Mouse (Mus musculus) gastrocnemius, postnatal 4 days (tissue): Measurements from ENCODE around the gene Kif1bp. TPM values are rescaled to one million over a fixed set of nuclear protein-coding genes. Genes with fewer than 3 reads are reported as not detected.
"Not testable (repeated sequence)": the region's sequence is repeated elsewhere in the genome, so short reads cannot be mapped to it uniquely, and the experiment has no call there.

ENCODE experiments used
- DNase-seq, 2 experiments: peaks; one replicate each; pipeline ENCODE4 v3.0.0; 2021 to 2022; ENCODE audit warnings: low spot score in 2 of 2, mixed read lengths in 2 of 2
- long read RNA-seq, 2 experiments: library from polyadenylated mRNA; stranded (forward); transcript quantifications; one replicate each; pipeline ENCODE4 v2.0.0; 2021
- total RNA-seq, 2 experiments: library from RNA; stranded (reverse); gene quantifications; 2 replicates each; pipeline ENCODE4 v1.2.3; 2021

Gene Kif1bp
- total RNA-seq, result 10 to 100 TPM; 29.4 to 31.0 TPM
- long read RNA-seq, experiment 1, transcript Kif1bp-201 (7 exons, 2,472 nt), result major isoform, 65 of 76 reads
- long read RNA-seq, experiment 1, partial matches to known transcripts, result 3 of 76 reads
- long read RNA-seq, experiment 1, other reads (novel, unspliced or antisense), result 8 of 76 reads
- long read RNA-seq, experiment 2, transcript Kif1bp-201 (7 exons, 2,472 nt), result major isoform, 67 of 78 reads
- long read RNA-seq, experiment 2, partial matches to known transcripts, result 1 of 78 reads
- long read RNA-seq, experiment 2, other reads (novel, unspliced or antisense), result 9 of 78 reads

DNA sequence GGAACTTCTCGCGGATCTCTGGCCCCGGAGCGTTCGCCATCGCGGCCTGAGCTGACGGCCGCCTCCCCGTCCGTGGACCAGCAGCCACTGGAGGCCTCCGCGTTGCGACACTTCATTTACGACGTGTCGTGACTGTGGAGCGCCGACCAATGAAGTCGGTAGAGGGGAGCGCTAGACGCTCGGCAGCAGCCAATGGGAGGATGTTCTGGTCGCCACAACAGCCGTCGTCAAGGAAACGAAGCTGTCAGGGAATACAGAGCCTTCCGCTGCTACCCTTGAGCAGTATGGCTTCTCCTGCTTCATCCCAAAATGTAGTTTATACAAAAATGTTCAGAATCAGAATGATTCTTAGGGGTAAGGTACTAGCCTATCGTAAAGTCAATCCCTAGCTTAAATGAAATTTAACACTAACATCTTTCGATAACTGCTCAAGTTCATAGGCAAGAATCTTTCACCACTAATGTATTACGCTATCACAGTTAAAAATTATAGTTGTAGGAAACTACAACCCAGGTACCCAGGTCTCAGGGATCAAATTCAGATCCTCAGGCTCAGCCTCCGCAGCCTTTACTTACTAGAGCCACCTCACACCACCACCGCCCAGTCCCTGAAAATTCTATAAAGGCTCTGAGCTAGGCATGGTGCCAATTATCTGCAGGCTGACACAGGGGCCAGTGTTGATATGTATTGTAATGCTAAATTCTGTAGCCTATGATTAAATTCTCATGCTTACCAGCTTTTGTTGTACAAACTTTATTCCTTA lies at the start of gene Kif1bp:
TSS of gene Kif1bp (minus strand) at position 120 of the 763 bp plus-strand sequence.
- peak; percentile 81 to 97 for DNase-seq

DNA sequence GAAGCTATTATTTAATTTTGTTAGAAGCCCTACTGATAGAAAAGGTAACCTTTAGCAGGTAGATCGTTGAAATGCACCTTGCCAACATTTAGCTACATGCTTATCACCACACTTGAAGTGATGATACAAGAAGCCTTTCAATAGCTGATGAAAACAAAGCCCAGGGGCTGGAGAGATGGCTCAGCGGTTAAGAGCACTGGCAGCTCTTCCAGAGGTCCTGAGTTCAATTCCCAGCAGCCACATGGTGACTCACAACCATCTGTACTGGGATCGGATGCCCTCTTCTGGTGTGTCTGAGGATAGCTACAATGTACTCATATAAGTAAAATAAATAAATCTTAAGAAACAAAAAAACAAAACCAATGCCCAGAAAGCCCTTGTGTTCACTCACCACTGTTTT lies 25.9 kb upstream of the Kif1bp start:
- no peak for DNase-seq

DNA sequence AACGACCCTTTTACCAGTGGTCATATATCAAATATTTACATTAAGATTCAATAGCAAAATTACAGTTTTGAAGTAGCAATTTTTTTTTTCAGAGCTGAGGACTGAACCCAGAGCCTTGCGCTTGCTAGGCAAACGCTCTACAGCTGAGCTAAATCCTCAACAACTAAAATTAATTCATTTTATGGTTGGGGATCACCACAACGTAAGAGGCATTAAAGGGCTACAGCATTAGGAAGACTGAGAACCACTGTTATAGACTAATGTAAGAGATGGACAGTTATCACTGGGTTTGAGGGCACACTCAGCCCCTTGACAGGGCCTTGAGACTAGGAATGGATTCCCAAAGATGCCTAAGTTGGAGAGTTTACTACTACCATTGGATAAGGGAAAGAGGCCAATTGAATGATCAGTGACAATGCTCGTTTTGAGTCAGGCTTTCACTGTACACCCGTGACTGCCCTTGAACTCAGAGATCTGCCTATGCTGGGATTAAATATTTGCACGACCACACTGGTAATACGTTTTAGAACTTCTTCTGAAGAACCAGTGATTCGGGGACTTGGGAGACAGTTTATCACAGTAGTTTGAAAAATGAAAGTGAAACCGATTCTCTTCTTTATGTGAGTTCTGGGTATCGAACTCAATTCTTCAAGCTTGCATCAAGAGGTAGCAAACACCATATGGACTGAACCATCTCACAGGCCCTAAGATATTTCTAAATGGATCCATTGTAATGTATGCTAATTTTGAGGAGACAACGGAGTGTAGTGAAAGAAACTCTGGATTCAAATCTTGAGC lies 25.2 kb upstream of the Kif1bp start:
- DNase-seq, result no peak

GRCm38 (mm10) chr10:62602177-62603040 lies 24.2 kb upstream of the Kif1bp start, which contains the start of gene Ddx21:
Gene Ddx21, minus strand, starts transcription at chr10:62602281.
- peak; percentile 73 to 89 for DNase-seq

DNA sequence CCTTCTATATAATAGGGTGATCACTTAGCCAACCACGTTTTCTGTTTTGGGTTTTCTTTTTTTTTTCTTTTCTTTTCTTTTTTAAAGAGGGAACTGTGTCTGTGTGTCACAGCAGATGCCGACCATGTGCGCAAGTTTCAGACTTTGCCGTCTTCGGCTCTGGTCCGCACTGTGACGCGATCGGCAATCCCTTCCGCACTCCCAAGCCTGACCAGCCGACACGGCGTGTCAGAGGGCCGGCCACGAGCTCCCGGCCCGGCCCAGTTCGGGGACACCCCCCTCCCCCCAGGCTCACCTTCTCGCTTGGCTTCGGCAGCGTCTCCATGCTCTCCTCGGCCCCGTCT lies 23.5 kb upstream of the Kif1bp start:
- no peak for DNase-seq

DNA sequence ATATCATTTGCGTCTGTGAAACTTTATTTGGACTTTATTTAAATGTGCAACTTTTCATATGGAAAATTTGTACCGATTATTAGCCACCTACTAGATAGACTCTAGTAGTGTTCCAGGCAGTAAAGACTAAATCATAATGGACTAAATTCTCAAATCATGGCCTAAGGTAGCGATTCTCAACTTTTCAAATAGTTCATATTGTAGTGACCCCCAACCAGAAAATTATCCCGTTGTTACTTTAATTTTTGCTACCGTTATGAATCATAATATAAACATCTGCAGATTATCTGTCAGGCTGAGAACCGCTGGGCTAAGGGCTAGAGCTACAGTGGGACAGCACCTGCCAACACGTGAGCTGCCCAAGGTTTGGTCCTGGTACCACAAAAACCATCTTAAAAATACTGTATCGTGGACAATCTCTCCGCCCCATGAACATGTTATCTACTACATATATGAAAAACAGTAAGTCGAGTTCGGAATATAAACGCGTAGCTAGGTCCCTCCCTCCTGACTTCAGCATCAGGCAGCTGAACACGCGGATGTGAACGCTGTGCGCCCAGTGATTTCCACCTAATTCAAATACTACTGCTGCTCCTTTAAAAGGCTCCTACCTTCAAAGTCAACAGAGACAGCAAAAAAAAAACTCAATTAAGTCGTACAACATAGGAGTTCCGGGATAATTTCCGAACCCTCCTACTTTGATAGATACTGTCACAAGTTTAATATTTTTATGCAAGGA lies 23.0 kb upstream of the Kif1bp start:
- no peak for DNase-seq

DNA sequence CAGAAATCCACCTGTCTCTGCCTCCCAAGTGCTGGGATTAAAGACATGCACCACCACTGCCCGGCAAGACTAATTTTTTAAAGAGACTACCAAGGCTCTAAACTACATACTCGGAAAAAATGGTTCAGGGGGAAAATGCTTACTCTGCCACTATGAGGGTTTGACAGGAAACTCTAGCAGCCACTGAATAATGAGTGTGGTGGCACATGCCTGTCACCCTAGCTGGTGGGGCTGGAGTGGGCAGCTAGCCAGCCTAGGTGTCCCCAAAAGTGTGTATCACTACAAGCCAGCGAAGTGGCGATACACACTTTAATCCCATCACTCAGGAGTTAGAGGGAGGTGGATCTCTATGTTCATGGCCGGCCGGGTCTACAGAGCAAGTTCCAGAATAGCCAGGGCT lies 21.8 kb upstream of the Kif1bp start:
- no peak for DNase-seq

GRCm38 (mm10) chr10:62599311-62599710 lies 21.1 kb upstream of the Kif1bp start:
- not testable (repeated sequence) for DNase-seq

DNA sequence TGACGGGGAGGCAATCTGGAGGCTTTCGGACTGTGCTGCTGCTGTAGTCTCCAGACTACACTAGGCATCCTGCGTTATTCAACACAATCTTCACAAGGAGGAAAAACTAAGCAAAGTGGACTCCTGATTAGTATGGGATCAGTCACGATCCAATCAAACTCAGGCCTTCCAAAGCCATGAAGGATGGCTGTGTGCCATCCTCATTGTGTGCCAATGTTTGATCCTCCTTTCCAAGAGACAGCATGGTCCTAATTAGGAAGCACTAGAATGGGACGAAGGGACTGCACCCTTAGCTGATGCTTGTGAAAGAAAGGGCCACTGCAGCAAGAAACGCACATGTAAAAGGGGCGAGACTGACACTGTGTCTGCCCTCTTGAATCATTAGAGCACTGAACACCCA lies 14.2 kb upstream of the Kif1bp start:
- DNase-seq, result no peak

DNA sequence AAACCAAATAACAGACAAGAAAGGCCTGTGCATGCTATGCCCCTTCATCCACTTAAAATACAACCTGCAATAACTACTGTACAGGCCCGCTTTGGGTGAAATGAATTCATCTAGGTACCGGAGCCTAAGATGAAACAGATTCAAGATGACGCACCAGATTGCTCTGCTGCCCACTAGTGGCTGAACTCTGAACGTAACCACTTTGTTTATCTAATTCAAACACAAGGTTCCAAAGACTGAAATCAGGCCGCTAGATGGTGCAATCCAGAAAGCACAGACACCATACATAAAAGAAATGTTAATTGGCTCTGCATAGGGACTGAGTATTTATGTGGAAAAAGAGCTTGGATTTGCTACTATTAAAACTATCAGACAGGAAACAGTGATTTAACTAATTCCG lies 11.9 kb upstream of the Kif1bp start:
- DNase-seq, result peak; percentile 52 to 84

DNA sequence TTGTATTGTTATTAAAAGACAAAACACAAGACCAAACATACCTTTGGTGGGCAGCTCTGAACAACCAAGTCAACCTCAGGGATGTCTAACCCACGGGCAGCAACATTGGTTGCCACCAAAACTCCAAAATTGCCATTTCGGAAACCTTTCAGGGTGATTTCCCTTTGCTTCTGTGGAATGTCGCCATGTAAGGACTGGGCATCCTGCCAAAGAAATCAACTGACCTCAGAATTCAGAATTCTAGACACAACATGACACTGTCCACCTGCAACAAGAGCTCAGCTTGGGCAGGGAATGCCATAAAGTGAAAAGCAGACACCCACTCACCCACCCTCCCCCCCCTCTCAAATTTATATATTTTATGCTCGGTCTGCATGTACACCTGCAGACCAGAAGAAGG lies 10.4 kb upstream of the Kif1bp start:
- no peak for DNase-seq

- no peak for DNase-seq
Measured at GRCm38 (mm10) chr10:62583245-62583644, 5.0 kb upstream of the Kif1bp start.

GRCm38 (mm10) chr10:62582701-62583100 lies 4.4 kb upstream of the Kif1bp start:
- no peak for DNase-seq

DNA sequence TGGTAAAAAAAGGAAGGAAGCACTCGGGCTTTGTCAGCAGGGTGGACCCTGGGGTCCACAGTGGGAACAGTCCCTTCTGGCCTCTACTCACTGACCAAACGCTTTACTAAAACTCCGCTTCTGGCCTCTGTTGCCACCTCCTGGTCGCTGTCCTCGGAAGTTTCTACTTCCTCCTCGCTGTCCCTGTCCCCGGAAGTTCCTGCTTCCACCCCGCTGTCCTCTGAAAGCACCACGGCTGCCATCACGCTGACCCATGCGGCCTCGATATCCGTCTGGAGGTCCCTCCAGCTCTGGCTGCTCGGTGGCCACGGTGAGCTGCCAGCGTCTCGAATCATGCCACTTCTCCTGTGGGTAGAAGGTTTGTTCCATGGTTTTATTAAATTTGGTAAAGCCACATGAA lies 4.0 kb upstream of the Kif1bp start:
- no peak for DNase-seq

- not testable (repeated sequence) for DNase-seq
Measured at GRCm38 (mm10) chr10:62579129-62579528, 872 bp upstream of the Kif1bp start.

DNA sequence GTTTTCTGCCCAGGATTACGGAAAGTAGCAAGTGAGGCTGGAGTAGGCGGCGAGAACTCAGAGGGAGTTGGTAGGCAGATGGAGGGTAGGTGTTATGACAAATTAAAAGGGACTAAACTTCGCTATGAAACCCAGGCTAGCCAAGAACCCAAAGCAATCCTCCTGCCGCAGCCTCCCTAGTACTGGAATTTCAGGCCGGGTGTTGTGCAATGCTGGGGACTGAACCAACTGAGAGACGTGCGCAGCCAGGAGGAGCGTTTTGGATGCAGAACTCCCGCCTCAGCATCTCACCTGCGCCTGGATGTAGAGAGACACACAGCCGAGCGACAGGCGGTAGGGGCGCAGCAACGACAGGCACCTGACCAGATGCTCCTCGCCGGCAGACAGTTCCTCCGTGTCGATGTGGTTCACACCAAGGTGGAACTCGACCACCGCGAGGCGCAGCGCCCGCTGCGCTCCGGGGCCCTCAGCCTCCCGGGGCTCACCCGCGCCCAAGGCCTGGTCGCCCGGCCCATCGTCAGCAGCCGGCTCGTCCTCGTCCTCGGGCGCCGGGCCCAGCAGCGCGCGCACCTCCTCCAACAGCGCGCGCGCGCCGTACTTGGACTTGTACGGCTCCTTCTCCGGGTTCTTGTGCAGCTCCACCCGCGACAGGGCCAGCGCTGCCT lies 452 bp downstream of the Kif1bp start:
- DNase-seq, result no peak

GRCm38 (mm10) chr10:62575001-62575400 lies 3.3 kb downstream of the Kif1bp start:
- DNase-seq, result no peak

DNA sequence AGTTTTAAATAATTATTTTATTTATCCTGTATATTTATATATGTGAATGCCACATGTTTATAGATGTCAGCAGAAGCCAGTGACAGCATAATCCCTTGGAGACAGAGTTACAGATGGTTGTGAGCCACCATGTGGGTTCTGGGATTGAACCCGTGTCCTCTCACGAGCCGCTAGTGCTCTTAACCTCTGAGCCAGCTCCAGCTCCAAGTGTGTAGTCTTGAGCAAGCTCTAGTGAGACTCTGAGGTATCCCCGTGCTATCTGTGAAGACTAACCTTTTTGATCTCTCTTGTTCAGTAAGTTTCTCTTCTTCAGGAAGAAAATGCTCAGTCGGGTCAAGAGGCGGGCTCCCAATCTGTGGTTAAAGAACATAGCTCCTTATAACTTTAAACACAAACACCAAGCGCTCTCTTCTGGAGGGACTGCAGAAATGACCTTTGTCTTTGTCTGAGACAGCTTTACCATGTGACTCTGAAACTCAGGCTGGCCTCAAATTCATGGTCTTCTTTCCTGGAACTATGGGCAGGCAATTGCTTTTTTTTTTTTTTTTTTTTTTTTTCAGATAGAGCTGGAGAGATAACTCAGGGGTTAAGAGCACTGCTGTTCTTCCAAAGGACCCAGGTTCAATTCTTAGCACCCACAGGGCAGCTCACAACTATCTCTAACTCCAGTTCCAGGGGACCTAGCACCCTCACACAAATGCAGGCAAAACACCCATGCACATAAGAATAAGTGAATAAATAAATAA lies 8.0 kb downstream of the Kif1bp start:
- DNase-seq, result no peak

DNA sequence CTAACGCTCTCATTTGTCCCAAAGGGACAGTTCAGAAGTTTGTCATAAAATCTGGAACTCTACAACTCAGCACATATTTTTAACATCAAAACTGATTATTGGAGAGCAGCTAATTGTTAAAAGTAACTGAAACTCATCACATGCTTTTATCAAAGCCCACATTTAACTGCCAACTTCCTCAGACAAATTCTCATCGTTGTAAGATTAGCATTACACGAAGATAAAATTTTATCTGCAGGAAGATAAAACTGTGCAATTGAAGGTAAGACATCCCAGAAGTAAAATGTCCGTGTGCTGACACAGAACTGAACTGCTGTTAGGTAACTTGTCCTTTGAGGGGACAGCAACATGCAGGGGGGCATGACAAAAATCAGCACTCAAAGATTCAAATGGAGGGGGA lies 9.4 kb downstream of the Kif1bp start:
- DNase-seq, result no peak
